Mouse (Mus musculus): ENCODE measurements at regions not wholly inside any gene's neighbourhood (a gene's known extent, or its start where the extent isn't known, plus 50 kb on each side); places are given as distances from the start of the nearest gene placed in this dataset.

GRCm38 (mm10) chr13:53900406-53901025 lies 155.0 kb downstream of the Drd1 start:
- peak; percentile 47 to 69 for DNase-seq

- no peak for DNase-seq
These were observed 157.2 kb downstream of the Drd1 start for GRCm38 (mm10) chr13:53898351-53898750.

GRCm38 (mm10) chr13:53897176-53897575 lies 158.3 kb downstream of the Drd1 start:
- no peak for DNase-seq

DNA sequence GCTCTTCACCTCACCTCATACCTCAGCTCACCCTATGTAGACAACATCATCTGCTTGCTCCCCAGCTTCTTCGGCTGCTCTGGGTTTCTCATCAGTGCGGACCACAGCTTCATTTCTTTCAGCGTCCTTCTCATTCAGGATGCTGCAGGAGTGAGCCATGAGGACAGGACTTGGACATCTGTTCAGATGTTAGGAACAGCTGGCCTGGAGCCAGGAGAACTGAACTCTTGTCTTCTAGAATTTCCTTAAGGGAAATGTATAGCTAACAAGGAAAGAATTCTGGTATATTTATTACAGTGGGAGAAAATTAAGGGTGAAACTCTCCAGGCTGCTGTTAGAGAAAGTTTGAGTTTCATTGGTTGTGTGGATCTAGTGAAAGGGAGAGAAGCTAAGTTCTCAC lies 167.1 kb downstream of the Drd1 start:
- DNase-seq = no peak

DNA sequence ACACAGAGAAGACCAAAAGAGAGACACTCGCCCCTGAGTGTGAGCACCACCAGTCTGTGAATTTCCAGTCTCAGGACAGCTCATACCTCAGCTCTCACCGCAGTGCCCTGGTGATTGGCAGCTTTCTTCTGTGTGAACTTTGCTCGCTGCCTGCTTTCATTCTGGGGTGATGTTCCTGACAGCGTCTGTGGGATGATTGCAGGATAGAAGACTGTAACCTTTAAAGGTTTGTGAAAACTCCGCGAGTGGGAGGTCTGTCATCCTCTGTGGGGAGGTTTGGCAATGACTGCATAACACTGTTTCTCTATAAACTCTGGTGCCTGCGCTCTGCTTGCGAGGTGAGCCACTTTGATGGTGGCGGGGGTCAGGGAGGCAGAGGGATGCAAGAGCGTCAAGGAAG lies 169.7 kb downstream of the Drd1 start:
- no peak for DNase-seq

GRCm38 (mm10) chr13:53883206-53883605 lies 172.3 kb downstream of the Drd1 start:
- no peak for DNase-seq

- DNase-seq = no peak
These were observed 174.8 kb downstream of the Drd1 start for GRCm38 (mm10) chr13:53880466-53881250.

DNA sequence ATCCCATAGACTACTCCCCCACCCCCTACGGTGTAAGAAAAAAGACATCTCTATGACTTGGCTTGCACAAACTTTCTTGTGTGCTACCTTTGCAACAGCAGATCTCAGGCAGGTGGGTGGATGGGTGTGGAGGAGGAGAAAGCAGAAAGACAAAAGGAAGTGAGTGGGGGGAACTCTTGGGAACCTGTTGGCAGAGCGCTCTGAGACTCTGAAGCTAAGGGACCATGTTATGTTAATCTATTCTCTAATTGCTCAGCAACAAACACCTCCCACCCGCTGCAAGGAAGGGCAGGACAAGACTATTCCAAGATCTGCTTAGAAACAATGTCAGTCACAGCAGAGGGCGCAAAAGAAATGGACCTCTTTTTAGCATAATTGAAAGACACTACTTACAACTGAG lies 180.0 kb downstream of the Drd1 start:
- DNase-seq = no peak

- no peak for DNase-seq
These were observed 190.2 kb downstream of the Drd1 start for GRCm38 (mm10) chr13:53865323-53865722.

- peak; percentile 72 to 76 for DNase-seq
These were observed 193.2 kb downstream of the Drd1 start for GRCm38 (mm10) chr13:53862336-53862735.

DNA sequence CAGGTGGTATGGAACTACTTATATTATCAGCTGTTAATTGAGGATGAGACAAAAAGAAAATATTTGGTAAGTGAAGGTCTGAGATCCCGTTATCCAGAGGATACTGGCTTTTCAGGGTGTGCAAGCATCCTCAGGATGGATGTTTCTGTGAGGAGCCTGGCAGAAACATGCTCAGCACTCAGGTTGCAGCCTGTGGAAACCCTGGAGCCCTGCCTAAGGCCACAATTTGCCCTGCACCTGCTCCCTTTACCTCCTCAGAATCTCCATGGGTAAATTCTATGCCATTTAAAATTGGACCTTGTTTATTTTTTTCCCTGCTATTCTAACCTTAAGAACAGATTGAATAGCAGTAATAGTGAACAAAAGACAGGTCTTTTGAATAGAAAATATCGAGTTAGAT lies 201.3 kb downstream of the Drd1 start:
- DNase-seq = peak; percentile 42 to 52

DNA sequence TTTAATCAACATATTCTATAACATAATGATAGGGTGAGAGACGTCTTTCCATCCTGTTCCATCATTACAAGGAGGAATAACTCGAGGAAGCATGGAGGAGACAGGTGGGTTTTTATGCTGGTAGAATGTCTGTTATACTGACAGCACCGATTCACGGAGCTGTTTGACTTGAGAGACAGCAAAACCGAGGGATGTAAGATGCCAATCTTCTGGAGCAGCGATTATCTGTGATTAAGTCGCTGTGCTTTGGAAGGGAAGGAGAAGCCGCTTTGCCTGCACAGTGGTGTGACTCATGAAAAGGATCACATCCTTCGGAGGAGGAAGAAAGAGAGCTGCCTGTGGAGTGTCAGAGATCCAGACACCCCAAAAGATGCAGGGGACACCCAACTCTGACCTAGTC lies 205.4 kb downstream of the Drd1 start:
- no peak for DNase-seq

DNA sequence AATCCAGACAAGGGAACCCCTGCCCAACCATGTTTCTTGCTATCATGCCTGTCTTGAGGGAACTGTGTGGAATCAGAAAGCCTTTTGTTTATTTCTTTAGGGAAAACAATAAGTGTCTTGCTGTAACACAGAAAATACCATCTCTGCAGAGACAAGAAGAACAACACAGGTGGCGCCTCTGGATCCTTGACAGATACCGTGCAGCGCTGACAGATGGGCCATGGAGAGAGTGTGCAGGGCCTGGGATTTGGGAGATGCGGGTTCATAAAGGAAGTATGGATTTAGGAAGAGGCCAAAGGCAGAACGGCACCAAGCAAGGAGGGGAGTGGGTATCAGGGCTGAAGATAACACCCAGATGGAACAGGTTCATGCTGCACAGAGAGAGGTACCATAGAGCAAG lies 209.3 kb downstream of the Drd1 start:
- peak; percentile 77 to 81 for DNase-seq

DNA sequence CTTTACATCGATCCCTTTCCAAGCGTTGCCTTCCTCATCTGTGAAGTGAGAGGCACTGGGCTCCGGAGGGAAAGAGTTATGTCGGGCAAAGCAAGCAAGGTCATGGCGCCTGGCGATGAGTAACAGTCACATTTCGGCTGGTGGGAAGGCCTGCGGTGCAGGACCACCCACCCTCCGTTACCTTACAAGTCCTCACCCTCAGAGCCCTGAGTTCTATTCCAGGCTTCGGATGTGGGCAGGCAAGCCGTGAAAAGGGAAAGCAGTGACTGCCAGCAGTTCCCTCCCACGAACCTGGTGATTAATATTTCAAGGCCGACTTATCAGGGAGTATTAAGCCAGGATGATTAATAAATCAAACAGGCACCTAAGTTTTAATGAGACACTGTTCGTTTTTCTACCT lies 209.7 kb downstream of the Drd1 start:
- no peak for DNase-seq

- peak in 1 of 2 experiments; percentile 44 for DNase-seq
These were observed 229.4 kb downstream of the Drd1 start for GRCm38 (mm10) chr13:53825957-53826580.

GRCm38 (mm10) chr13:53822061-53822460 lies 233.4 kb downstream of the Drd1 start:
- no peak for DNase-seq

DNA sequence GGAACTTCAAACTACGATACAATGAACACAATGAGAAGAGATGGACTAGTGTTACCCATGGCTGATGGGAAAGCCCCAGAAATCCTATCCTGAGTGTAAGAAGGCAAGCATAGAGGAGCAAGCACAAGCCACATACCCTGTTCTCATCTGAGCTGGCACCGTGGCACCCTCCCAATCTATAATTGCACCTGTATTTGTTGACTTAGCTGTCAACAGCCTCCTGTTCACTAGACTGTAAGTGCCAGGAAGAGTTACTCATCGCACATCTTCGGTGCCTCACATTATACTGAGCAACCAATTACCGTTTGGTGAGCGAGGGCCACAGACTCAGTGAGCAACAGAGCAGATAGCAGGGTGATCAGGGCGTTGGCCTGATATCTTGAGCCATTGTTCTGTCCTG lies 239.9 kb downstream of the Drd1 start:
- DNase-seq = no peak

GRCm38 (mm10) chr13:53814088-53814487 lies 241.4 kb downstream of the Drd1 start:
- DNase-seq = no peak

- peak; percentile 82 to 86 for DNase-seq
These were observed 243.6 kb downstream of the Drd1 start for GRCm38 (mm10) chr13:53811862-53812261.

DNA sequence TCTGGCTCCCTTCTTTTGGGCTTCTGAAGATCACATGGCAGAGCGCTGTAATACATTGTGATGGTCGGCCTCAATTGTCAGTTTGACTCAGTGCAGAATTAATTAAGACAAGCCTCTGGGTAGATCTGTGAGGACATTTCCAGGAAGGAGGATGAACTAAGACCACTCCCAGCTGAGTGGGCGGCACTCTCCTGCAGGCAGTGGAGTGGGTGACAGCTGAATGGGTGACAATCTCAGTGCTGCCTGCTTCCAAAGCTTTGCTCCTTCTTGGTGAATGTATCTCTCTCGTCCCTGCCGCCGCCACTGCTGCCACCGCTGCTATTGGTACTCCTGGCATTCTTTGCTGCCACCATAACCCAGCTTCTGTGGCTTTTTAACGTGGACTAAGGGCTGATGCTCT lies 244.4 kb downstream of the Drd1 start:
- no peak for DNase-seq

GRCm38 (mm10) chr13:53807791-53808525 lies 247.5 kb downstream of the Drd1 start:
- peak in 1 of 2 experiments; percentile 17 for DNase-seq

DNA sequence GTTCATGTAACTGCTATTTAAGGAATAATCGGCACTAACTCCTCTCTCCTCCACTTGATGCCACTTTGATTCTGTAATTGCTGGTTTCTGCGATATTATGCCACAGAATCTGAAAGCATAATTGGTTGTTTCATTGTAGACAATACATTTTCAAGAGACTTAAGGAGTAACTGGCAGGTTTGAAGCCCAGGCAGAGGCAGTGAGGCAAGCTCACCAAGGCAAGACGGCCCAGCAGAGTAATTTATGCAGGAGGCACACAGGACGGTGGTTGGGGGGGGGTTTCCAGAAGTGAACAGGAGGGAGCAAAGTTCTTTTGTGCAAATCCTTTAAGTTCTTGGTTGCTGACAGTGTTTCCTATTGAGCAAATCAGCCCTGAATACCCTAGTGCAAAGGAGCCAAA lies 249.6 kb downstream of the Drd1 start:
- no peak for DNase-seq

DNA sequence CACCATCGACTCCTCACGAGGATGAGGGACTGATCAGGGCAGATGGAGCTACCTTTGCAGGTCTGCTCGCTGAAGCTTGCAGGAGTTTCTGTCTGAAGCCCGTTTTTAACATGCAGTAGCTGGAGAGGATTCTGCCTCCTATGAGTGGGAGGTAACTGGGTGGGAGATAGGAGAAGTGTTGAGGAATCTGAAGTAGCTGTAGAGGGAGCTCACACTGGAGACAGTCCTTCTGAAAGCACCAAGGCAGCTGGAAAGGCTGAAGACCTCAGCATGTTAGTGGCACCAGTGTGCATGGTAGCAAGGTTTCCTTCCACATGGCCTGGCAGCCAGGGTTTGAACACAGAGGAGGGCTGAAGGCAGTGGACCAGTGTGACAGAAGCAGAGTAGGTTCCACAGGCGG lies 254.5 kb downstream of the Drd1 start:
- DNase-seq = no peak

All from cerebellum, postnatal 10 days (tissue).